Mouse (Mus musculus) spleen, adult 2 months (tissue): ENCODE measurements around the gene Ecsit. TPM values are rescaled to one million over a fixed set of nuclear protein-coding genes. Genes with fewer than 3 reads are reported as not detected.
A peak's percentile ranks its signal among the peaks of the same experiment; 100 is the strongest.

Experiments
- DNase-seq, 2 experiments: peaks; one replicate each; pipeline versions ENCODE4 v3.0.0 to v3.0.0-alpha.2; 2012 to 2021; ENCODE audit warnings: low spot score in 2 of 2, low read depth in 1 of 2
- H3K27ac ChIP-seq: fragments of 200-500 bp; 2 replicates; pipeline ENCODE4 v1.5.1; 2012; ENCODE audit warnings: low read length, inconsistent platforms; ENCODE audit not compliant: insufficient read depth
- H3K27me3 ChIP-seq: fragments of 200-500 bp; 2 replicates; pipeline ENCODE4 v1.6.1; 2012; ENCODE audit warnings: mild to moderate bottlenecking, moderate library complexity, low read length, inconsistent platforms; ENCODE audit not compliant: control insufficient read depth, insufficient read depth
- H3K36me3 ChIP-seq: fragments of 200-500 bp; 2 replicates; pipeline ENCODE4 v1.6.1; 2012; ENCODE audit warnings: mild to moderate bottlenecking, low read length, inconsistent platforms; ENCODE audit not compliant: control insufficient read depth, insufficient read depth
- H3K4me1 ChIP-seq: fragments of 200-500 bp; 2 replicates; pipeline ENCODE4 v1.6.1; 2011; ENCODE audit warnings: inconsistent platforms; ENCODE audit not compliant: control insufficient read depth, insufficient read depth, insufficient read length
- H3K4me3 ChIP-seq: fragments of 200-500 bp; 2 replicates; pipeline ENCODE4 v1.5.1; 2011; ENCODE audit warnings: mild to moderate bottlenecking, inconsistent platforms; ENCODE audit not compliant: insufficient read depth, insufficient read length; ENCODE audit errors: extremely low read depth
- CTCF ChIP-seq: fragments of 200-500 bp; IDR thresholded peaks from 2 replicates; pipeline ENCODE4 v1.5.1; 2011; ENCODE audit warnings: mild to moderate bottlenecking, inconsistent platforms; ENCODE audit not compliant: insufficient read depth, insufficient read length, insufficient replicate concordance; ENCODE audit errors: extremely low read depth
- POLR2A ChIP-seq: fragments of 200-500 bp; IDR thresholded peaks from 2 replicates; pipeline ENCODE4 v1.6.1; 2011; ENCODE audit warnings: low read depth, low read length, inconsistent platforms
- WGBS: fragments of 180-500 bp; shearing (Covaris S2); methylation state at CpG from one replicate; pipeline ENCODE4 v1.1.7; 2018; 5-methylcytosine and 5-hydroxymethylcytosine counted together
- polyA plus RNA-seq: library from polyadenylated mRNA; depleted of rRNA; stranded (reverse); fragments of >200 nt; gene quantifications from 2 replicates; pipeline ENCODE4 v1.2.3, GENCODE M21; 2012

The Ecsit gene
- polyA plus RNA-seq, 1 experiment = 21.8 TPM

DNA sequence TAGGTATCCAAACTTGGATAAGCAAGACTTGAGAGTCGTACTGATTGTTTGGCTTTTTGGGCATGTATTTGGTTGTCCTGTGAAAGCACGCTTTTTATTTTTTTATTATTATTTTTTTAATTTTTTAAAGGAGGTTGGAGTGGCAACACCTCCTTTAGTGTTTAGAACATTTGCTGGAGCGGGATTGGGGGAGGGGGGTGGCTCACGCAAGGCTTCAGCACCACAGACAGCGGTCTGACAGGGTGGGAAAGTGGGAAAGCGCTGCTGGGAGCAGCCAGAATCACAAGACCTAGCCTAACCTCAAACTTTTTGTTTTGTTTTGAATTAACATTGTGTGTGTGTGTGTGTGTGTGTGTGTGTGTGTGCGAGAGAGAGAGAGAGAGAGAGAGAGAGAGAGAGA lies 31.6 kb downstream of the Ecsit start:
- Histone ChIP-seq H3K4me3 (no peak overlapping the region), H3K27me3 (peaks cover 23% of the 10 kb centered on the region), H3K36me3 (peaks cover 12% of the 10 kb centered on the region), H3K27ac (no peak overlapping the region), H3K4me1 (peaks cover 16% of the 10 kb centered on the region)
- no peak for DNase-seq
- TF ChIP-seq CTCF = no peak
- TF ChIP-seq POLR2A = no peak
- 30% methylated on average over 6 of the region's 7 CpGs for WGBS

DNA sequence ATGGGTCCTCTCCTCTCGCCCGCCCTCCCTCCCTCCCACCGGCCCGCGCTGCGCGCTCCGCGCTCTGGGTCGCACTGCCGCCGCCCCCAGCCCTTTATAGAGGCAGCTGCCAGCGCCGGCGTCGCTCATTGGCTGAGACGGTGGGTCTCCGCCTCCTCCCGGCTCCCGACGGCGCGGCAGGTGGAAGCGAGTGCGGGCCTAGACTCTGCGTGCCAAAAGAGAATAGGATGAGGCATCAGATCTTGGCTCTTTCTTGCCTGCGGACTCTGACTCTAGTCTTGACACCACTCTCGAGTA lies 33.3 kb downstream of the Ecsit start, which contains the start of gene Elavl3:
Gene Elavl3 (minus strand): TSS at position 66 of the 297 bp plus-strand sequence.
- no peak within 1 kb of the TSS for H3K27ac ChIP-seq
- DNase-seq = no peak
- WGBS = 5% methylated on average over 26 of the region's 28 CpGs

DNA sequence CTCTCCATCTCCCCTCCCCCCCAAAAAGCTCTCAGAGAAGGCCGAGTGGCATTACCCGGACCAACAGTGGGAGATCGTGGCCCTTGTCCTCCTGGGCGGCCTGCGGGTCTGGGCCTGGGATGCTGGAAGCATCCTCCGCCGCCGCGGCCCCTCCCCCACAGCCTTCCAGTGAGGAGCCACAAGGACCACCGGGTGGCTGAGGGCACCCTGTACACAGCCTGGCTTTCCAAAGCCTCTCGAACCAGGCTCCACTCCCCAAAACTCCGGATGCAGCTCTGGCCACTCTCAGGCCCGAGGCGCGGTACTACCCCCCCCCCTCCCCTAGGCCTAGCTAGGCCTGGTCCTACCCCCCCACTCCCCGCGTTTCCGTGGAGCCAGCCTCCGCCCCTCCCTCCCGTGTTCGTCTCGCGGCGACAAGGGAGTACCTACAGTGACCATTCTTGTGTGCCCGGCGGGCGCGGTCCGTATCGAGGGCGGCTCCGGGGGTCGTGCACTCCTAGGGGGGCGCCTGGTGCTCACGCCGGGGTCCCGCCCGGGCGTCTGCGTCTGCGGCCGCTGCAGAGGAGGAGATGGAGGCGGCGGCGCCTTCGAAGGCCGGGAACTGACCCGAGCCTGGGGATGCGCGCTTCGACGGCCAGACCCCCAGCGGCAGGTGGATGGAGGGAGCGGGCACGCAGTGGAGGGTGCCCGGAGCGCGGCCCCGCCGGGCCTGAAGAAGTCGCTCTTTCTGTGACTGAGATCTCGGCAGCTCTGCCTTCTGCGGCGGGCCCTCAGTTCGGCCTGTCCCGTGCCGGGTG lies 33.9 kb downstream of the Ecsit start:
- Histone ChIP-seq H3K36me3 (no peaks in the 10 kb centered on the region), H3K27me3 (peaks cover 23% of the 10 kb centered on the region), H3K4me1 (peaks cover 16% of the 10 kb centered on the region), H3K4me3 (peak overlapping the region; percentile 5; the same call in 1 of the 2 replicates), H3K27ac (no peak overlapping the region)
- 4% methylated on average over 63 of the region's 67 CpGs for WGBS
- no peak for DNase-seq
- no peak for TF ChIP-seq POLR2A
- TF ChIP-seq CTCF = no peak

More for the DNA sequence above, 33.3 kb downstream of the Ecsit start, which contains the start of gene Elavl3:
- peak within 1 kb of the TSS; percentile 5; the same call in 1 of the 2 replicates for H3K4me3 ChIP-seq
- peaks cover 16% of the 10 kb centered on the region for H3K4me1 ChIP-seq
- H3K36me3 ChIP-seq = 0 out of 2 replicates have a peak, but pooled peaks cover under 1% of the 10 kb centered on the region
- peaks cover 23% of the 10 kb centered on the region for H3K27me3 ChIP-seq
- no peak for TF ChIP-seq CTCF

DNA sequence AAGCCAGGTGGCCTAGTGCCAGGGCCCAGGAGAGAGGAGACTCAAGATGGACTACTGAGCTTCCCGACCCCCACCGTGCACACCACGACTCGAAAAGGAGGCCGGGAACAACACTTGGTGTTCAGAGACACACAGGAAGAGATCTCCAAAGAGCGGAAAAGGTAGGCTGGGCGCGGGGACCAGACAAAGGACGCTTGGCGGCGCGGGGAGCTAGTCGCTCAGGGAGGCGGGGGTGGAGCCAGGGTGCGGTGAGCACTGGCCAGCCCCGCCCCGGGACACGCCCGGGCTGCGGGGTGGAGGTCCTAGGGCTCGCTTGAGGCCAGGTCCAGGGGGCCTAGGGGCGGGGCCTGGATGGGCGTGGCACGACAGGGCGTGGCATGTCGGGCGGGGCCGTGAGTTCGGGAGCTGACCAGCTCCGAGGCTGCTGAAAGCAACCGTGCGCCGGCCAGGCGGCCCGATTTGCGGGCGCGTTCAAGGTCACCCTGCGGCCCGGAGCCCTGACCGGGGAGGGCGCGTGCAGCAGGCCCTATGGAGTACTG lies 34.8 kb downstream of the Ecsit start:
- no peak overlapping the region for H3K4me3 ChIP-seq
- no peaks in the 10 kb centered on the region for H3K36me3 ChIP-seq
- peaks cover 23% of the 10 kb centered on the region for H3K27me3 ChIP-seq
- TF ChIP-seq POLR2A (no peak), CTCF (no peak)
- DNase-seq = no peak
- no peak overlapping the region for H3K27ac ChIP-seq
- H3K4me1 ChIP-seq = peaks cover 16% of the 10 kb centered on the region
- 3% methylated on average over 41 of the region's 43 CpGs for WGBS

DNA sequence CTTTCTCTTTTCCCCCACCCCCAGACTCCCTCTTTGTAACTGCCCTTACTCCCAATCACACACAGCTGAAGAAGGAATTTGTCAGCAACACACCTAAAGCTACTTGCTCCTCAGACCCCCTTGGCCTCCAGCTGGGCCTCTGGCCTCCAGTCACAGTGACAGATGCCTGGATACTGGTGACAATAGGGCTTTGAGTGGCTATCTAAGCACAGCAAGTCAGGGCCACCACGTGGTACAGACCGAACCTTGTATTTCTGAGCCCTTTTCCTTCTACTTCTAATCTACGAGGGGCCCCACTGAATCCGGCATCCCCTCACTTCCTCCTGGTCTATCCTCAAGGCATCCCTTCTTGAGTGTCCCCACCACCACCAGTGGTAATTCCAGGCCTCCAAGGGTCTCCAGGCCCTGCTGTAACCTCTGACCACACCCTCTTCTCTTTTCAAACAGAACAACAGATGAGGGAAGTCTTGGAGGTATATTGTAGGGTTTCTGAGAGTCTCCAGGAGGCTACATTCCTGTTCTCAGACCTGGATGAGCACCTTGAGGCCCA lies 35.4 kb downstream of the Ecsit start:
- Histone ChIP-seq H3K4me3 (no peak overlapping the region), H3K27ac (no peak overlapping the region), H3K36me3 (no peaks in the 10 kb centered on the region), H3K4me1 (peaks cover 16% of the 10 kb centered on the region), H3K27me3 (peaks cover 23% of the 10 kb centered on the region)
- TF ChIP-seq POLR2A = no peak
- no peak for TF ChIP-seq CTCF
- 67% methylated on average over 4 of the region's 4 CpGs for WGBS
- no peak for DNase-seq

DNA sequence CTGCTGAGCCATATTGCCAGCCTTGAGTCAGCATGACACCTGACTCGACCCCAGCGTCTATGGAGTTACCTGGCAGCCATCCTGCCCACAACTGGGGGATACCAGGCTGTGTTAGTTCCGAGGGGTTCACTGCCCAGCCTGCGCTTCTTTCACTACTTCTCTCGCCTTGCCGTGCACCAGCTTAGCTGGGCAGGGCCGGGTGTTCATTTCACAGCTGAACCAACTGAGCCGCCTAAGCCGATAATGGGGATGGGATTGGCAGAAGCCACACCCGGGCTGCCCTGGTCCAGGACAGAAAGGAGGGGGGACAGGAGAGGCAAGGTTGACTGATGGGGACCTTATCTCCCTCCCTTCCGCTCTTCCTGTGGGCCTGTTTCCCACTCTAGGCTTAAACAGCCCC lies 35.9 kb downstream of the Ecsit start:
- peaks cover 11% of the 10 kb centered on the region for H3K4me1 ChIP-seq
- DNase-seq = no peak
- H3K27me3 ChIP-seq = peaks cover 21% of the 10 kb centered on the region
- no peak overlapping the region for H3K4me3 ChIP-seq
- TF ChIP-seq POLR2A (no peak), CTCF (no peak)
- WGBS = 78% methylated on average over 11 of the region's 11 CpGs
- H3K27ac ChIP-seq = no peak overlapping the region
- no peaks in the 10 kb centered on the region for H3K36me3 ChIP-seq

DNA sequence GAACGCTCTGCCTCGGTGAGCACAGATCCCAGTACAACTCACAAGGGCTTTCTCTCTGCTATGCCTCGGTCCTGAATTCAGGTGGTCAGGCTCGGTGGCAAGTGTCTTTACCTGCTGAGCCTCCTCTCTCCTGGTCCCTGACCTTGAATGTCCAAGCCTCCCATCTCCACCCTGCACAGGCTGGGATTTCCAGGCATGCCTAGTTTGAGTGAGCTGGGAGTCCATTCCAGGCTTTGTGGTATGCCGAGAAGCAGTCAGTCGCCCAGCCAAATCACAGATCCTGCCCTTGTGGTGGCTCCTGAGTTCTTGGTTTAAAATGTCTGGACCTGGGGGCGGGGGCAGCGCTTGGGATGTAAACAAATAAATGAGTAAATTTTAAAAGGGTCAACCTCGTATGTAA lies 37.9 kb downstream of the Ecsit start:
- Histone ChIP-seq H3K4me3 (no peak overlapping the region), H3K27ac (no peak overlapping the region), H3K36me3 (no peaks in the 10 kb centered on the region), H3K27me3 (peaks cover 20% of the 10 kb centered on the region), H3K4me1 (peaks cover 11% of the 10 kb centered on the region; the same call in 1 of the 2 replicates)
- WGBS = 60% methylated on average over 9 of the region's 9 CpGs
- TF ChIP-seq POLR2A (no peak), CTCF (no peak)
- DNase-seq = no peak
